Mouse (Mus musculus): ENCODE results near the gene Brwd1. TPM values are rescaled to one million over a fixed set of nuclear protein-coding genes. Genes with fewer than 3 reads are reported as not detected.

Gene Brwd1
- polyA plus RNA-seq (2015; fragmentation: Nextera tagmentation; extraction: Ambion mirVana), result 78.3 and 79.8 TPM in 2 replicates

GRCm38 (mm10) chr16:96082301-96083178 lies at the start of gene Brwd1:
Gene Brwd1 (minus strand): TSS chr16:96082526.
- no peaks in the 10 kb centered on the region for H3K27me3 ChIP-seq
- peaks cover 21% of the 10 kb centered on the region for H3K4me1 ChIP-seq
- H3K36me3 ChIP-seq, result peaks cover 31% of the 10 kb centered on the region
- peak within 1 kb of the TSS; percentile 95 for H3K27ac ChIP-seq (replicated peaks)
- H3K9me3 ChIP-seq (replicated peaks), result no peaks in the 10 kb centered on the region
- peak within 1 kb of the TSS; percentile 93 for H3K9ac ChIP-seq
- peak within 1 kb of the TSS; percentile 88 for H3K4me3 ChIP-seq (replicated peaks)
- WGBS, result under 1% methylated on average over 101 of the region's 107 CpGs
- peak; percentile 90 for ATAC-seq (ENCODE audit: insufficient number of reproducible peaks, low FRiP score, low TSS enrichment, low read depth)
- peak within 1 kb of the TSS; percentile 64 for H3K4me2 ChIP-seq (replicated peaks)

DNA sequence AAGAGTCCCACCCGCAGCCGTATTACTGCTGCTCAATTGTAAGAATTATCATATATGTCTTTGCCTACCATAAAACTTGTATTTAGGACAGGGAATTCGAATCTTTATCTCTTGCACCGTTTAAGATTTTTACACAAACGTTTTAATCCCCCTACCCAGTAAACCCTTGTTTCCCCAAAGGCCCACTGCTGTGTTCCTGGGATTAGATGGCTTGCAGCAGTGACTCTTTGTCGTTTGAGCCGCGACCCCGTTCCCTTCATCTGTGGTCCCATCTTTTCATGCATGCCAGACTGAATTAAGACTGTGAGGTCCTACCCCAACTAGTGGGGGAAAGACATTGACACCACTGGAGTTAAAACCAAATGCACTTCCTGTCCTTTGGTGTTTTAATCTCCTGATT lies 46.1 kb upstream of the Brwd1 start:
- Histone ChIP-seq H3K27me3 (no peaks in the 10 kb centered on the region), H3K27ac (replicated peaks) (peak overlapping the region; percentile 98), H3K9me3 (replicated peaks) (no peaks in the 10 kb centered on the region), H3K4me2 (replicated peaks) (peak overlapping the region; percentile 76), H3K36me3 (peaks cover 26% of the 10 kb centered on the region), H3K4me3 (replicated peaks) (peak overlapping the region; percentile 93), H3K9ac (peak overlapping the region; percentile 97), H3K4me1 (peaks cover 27% of the 10 kb centered on the region)
- no peak for ATAC-seq (ENCODE audit: insufficient number of reproducible peaks, low FRiP score, low TSS enrichment, low read depth)
- WGBS, result 3% methylated on average over 9 of the region's 9 CpGs

GRCm38 (mm10) chr16:96127657-96128344 lies 45.5 kb upstream of the Brwd1 start, which contains the start of gene Hmgn1:
Gene Hmgn1 (minus strand): TSS chr16:96127729.
- Histone ChIP-seq H3K27ac (replicated peaks) (peak within 1 kb of the TSS; percentile 98), H3K4me1 (peaks cover 27% of the 10 kb centered on the region), H3K4me3 (replicated peaks) (peak within 1 kb of the TSS; percentile 93), H3K27me3 (no peaks in the 10 kb centered on the region), H3K9me3 (replicated peaks) (no peaks in the 10 kb centered on the region), H3K36me3 (peaks cover 32% of the 10 kb centered on the region), H3K4me2 (replicated peaks) (peak within 1 kb of the TSS; percentile 76), H3K9ac (peak within 1 kb of the TSS; percentile 97)
- ATAC-seq (ENCODE audit: insufficient number of reproducible peaks, low FRiP score, low TSS enrichment, low read depth), result peak; percentile 97
- WGBS, result under 1% methylated on average over 58 of the region's 72 CpGs

GRCm38 (mm10) chr16:96127288-96127656 lies 44.9 kb upstream of the Brwd1 start:
- Histone ChIP-seq H3K4me2 (replicated peaks) (peak overlapping the region; percentile 76), H3K36me3 (peaks cover 37% of the 10 kb centered on the region), H3K27ac (replicated peaks) (peak overlapping the region; percentile 98), H3K9me3 (replicated peaks) (no peaks in the 10 kb centered on the region), H3K4me3 (replicated peaks) (peak overlapping the region; percentile 93), H3K4me1 (peaks cover 27% of the 10 kb centered on the region), H3K27me3 (no peaks in the 10 kb centered on the region), H3K9ac (peak overlapping the region; percentile 97)
- ATAC-seq (ENCODE audit: insufficient number of reproducible peaks, low FRiP score, low TSS enrichment, low read depth), result peak; percentile 44
- WGBS, result under 1% methylated on average over 52 of the region's 52 CpGs

GRCm38 (mm10) chr16:96126684-96127171 lies 44.4 kb upstream of the Brwd1 start:
- Histone ChIP-seq H3K27me3 (no peaks in the 10 kb centered on the region), H3K4me2 (replicated peaks) (peak overlapping the region; percentile 76), H3K9ac (peak overlapping the region; percentile 97), H3K36me3 (peaks cover 38% of the 10 kb centered on the region), H3K4me3 (replicated peaks) (peak overlapping the region; percentile 93), H3K27ac (replicated peaks) (peak overlapping the region; percentile 98), H3K4me1 (peaks cover 27% of the 10 kb centered on the region), H3K9me3 (replicated peaks) (no peaks in the 10 kb centered on the region)
- 1% methylated on average over 19 of the region's 19 CpGs for WGBS
- ATAC-seq (ENCODE audit: insufficient number of reproducible peaks, low FRiP score, low TSS enrichment, low read depth), result no peak

DNA sequence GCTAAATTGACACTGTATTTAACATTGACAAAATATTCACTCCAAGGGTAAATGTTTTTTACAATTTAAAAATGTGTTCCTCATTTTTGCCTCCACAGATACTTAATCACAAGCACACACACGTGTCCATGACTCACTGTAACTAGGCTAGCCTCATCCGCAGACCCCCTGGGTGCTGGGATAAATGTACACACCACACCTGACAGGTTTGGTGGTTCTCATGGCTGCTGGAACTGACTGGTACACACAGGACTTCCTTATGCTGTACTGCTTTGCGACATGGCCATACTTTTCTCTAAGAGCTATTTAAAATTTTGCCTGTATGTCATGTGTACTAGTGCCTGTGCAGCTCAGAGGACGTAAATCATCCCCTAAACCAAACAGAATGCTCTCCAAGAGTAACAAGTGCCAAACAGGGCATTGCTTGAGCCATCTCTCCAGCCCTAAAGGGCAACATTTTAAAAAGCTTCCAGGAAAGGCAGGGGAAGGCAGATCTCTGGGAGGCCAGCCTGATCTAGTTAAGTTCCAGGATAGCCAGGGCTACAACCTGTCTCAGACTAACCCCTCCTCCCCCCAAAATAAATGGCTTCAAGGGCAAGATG lies 37.8 kb upstream of the Brwd1 start:
- peaks cover 39% of the 10 kb centered on the region for H3K36me3 ChIP-seq
- no peak overlapping the region for H3K9ac ChIP-seq
- ATAC-seq (ENCODE audit: insufficient number of reproducible peaks, low FRiP score, low TSS enrichment, low read depth), result no peak; the same call in 1 of the 2 replicates
- 67% methylated on average over 4 of the region's 4 CpGs for WGBS
- H3K9me3 ChIP-seq (replicated peaks), result no peaks in the 10 kb centered on the region
- H3K4me2 ChIP-seq (replicated peaks), result no peak overlapping the region
- H3K27ac ChIP-seq (replicated peaks), result no peak overlapping the region
- peaks cover 3% of the 10 kb centered on the region; the same call in 1 of the 2 replicates for H3K4me1 ChIP-seq
- H3K27me3 ChIP-seq, result no peaks in the 10 kb centered on the region
- no peak overlapping the region for H3K4me3 ChIP-seq (replicated peaks)

- H3K36me3 ChIP-seq, result no peaks in the 10 kb centered on the region
- ATAC-seq (ENCODE audit: insufficient number of reproducible peaks, low FRiP score, low TSS enrichment, low read depth), result no peak
- H3K9ac ChIP-seq, result no peak overlapping the region
- H3K9me3 ChIP-seq (replicated peaks), result no peaks in the 10 kb centered on the region
- H3K4me1 ChIP-seq, result no peaks in the 10 kb centered on the region
- H3K4me2 ChIP-seq (replicated peaks), result no peak overlapping the region
- H3K4me3 ChIP-seq (replicated peaks), result no peak overlapping the region
- no peak overlapping the region for H3K27ac ChIP-seq (replicated peaks)
- H3K27me3 ChIP-seq, result no peaks in the 10 kb centered on the region
- WGBS, result 44% methylated on average over 4 of the region's 4 CpGs
Observed at GRCm38 (mm10) chr16:96114729-96115128, 32.4 kb upstream of the Brwd1 start.

DNA sequence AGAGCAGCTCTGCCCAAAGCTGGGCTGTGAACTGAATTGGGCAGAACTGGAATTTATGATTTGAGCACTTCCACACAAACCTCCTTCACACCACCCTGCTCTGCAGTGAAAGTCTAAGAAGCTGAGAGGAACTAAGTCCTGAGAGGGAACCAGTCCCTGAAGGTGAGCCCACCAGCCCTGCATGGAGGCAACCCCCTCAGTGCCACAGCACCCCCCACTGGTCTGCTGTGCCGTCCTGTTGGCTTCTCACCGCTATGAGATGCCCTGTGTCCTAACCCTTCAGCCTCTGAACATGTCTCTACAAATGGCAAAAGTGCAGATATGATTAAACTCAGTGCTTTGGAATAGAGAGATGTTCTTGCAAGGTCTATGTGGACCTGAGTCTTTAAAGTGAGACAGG lies 30.4 kb upstream of the Brwd1 start:
- no peak overlapping the region for H3K27ac ChIP-seq (replicated peaks)
- H3K36me3 ChIP-seq, result no peaks in the 10 kb centered on the region
- H3K9me3 ChIP-seq (replicated peaks), result no peaks in the 10 kb centered on the region
- 56% methylated on average over 2 of the region's 2 CpGs for WGBS
- H3K4me1 ChIP-seq, result no peaks in the 10 kb centered on the region
- no peak overlapping the region for H3K4me2 ChIP-seq (replicated peaks)
- H3K27me3 ChIP-seq, result no peaks in the 10 kb centered on the region
- no peak for ATAC-seq (ENCODE audit: insufficient number of reproducible peaks, low FRiP score, low TSS enrichment, low read depth)
- no peak overlapping the region for H3K4me3 ChIP-seq (replicated peaks)
- no peak overlapping the region for H3K9ac ChIP-seq

DNA sequence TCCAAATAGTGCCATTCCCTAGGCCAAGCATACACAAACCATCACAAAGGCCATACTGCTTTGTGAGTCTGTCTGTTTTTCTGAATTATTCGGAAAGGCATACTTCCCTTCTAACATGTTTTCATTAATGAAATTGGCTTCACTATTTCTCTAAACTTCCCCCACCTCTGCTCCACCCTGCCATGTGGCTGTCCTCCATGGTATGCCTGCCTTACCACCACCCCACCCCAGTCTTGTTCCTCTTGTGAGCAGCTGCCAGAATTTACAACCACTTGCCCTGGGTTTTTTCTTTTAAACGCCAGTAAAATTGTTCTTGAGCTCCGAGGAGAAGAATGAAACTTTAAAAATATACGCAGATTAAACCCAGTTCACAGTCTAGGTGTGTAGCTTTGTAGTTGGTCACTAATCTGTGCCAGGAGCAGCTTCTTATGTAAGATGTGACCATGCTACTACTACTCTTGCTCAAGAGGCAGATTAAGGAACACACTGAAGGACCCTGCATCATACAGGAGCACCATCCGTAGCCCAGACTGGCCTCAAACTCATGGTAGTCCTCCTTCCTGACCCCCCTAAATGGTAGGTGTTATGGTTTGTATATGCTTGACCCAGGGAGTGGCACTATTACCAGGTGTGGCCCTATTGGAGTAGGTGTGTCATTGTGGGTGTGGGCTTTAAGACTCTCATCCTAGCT lies 28.5 kb upstream of the Brwd1 start:
- Histone ChIP-seq H3K4me2 (replicated peaks) (no peak overlapping the region), H3K4me3 (replicated peaks) (no peak overlapping the region), H3K27me3 (no peaks in the 10 kb centered on the region), H3K9ac (no peak overlapping the region), H3K36me3 (no peaks in the 10 kb centered on the region), H3K4me1 (no peaks in the 10 kb centered on the region), H3K27ac (replicated peaks) (no peak overlapping the region), H3K9me3 (replicated peaks) (no peaks in the 10 kb centered on the region)
- WGBS, result 82% methylated on average over 5 of the region's 5 CpGs
- ATAC-seq (ENCODE audit: insufficient number of reproducible peaks, low FRiP score, low TSS enrichment, low read depth), result no peak

- Histone ChIP-seq H3K4me3 (replicated peaks) (no peak overlapping the region), H3K9ac (no peak overlapping the region), H3K4me1 (no peaks in the 10 kb centered on the region), H3K9me3 (replicated peaks) (no peaks in the 10 kb centered on the region), H3K36me3 (no peaks in the 10 kb centered on the region), H3K27me3 (no peaks in the 10 kb centered on the region), H3K27ac (replicated peaks) (no peak overlapping the region), H3K4me2 (replicated peaks) (no peak overlapping the region)
- ATAC-seq (ENCODE audit: insufficient number of reproducible peaks, low FRiP score, low TSS enrichment, low read depth), result no peak
- 51% methylated on average over 4 of the region's 4 CpGs for WGBS
Observed at GRCm38 (mm10) chr16:96109673-96110072, 27.3 kb upstream of the Brwd1 start.
